Mouse (Mus musculus) left cerebral cortex, postnatal 10 days (tissue): ENCODE results near the gene Hist1h3f. TPM values are rescaled to one million over a fixed set of nuclear protein-coding genes. Genes with fewer than 3 reads are reported as not detected.
"Not testable (repeated sequence)": the region's sequence is repeated elsewhere in the genome, so short reads cannot be mapped to it uniquely, and the experiment has no call there.

Experiments
- DNase-seq, 2 experiments: peaks; one replicate each; pipeline ENCODE4 v3.0.0; 2021 to 2022; ENCODE audit warnings: low spot score in 2 of 2, mixed read lengths in 1 of 2; ENCODE audit errors: extremely low spot score in 1 of 2
- intact Hi-C: fragments of 180-260 bp; cut with DNase I; formaldehyde crosslinking; loops from one replicate; pipeline ENCODE4 v1.15.1; 2025
- total RNA-seq, 2 experiments: library from RNA; stranded (reverse); gene quantifications; 2 replicates each; pipeline ENCODE4 v1.2.3; 2021

Hist1h3f gene
- total RNA-seq, 2 experiments from 2014 or later: 22.6 to 23.0 TPM

- DNase-seq: no peak
- intact Hi-C loops: loop anchor here (10.0 kb wide), 1 partner anchor 200 kb away; the partner anchor contains the start of genes Hist1h2ab, Hist1h3b and Hist1h4b
Measured at GRCm38 (mm10) chr13:23554393-23554792, 10.5 kb downstream of the Hist1h3f start.

- intact Hi-C loops: loop anchor here (10.0 kb wide), 1 partner anchor 200 kb away; the partner anchor contains the start of genes Hist1h2ab, Hist1h3b and Hist1h4b
Measured at GRCm38 (mm10) chr13:23554925-23555838, 11.3 kb downstream of the Hist1h3f start.

GRCm38 (mm10) chr13:23555839-23556416 is 12.1 kb downstream of the Hist1h3f start:
- intact Hi-C loops: loop anchor here (10.0 kb wide), 1 partner anchor 199 kb away; the partner anchor contains the start of genes Hist1h2ab, Hist1h3b and Hist1h4b
- DNase-seq: peak; percentile 61 to 90

More at GRCm38 (mm10) chr13:23554925-23555838, 11.3 kb downstream of the Hist1h3f start:
- DNase-seq: peak; percentile 77 to 80

- no peak for DNase-seq
- intact Hi-C loops: loop anchor here (10.0 kb wide), 1 partner anchor 198 kb away; the partner anchor contains the start of genes Hist1h2ab, Hist1h3b and Hist1h4b
Measured at GRCm38 (mm10) chr13:23556906-23557305, 13.1 kb downstream of the Hist1h3f start.

- intact Hi-C loops, DNase-seq: not testable (repeated sequence)
Measured at GRCm38 (mm10) chr13:23560699-23561098, 16.8 kb downstream of the Hist1h3f start.

- intact Hi-C loops, DNase-seq: not testable (repeated sequence)
Measured at GRCm38 (mm10) chr13:23561531-23561882, 17.7 kb downstream of the Hist1h3f start.

- DNase-seq: peak; percentile 95 to 98
- intact Hi-C loops: not testable (repeated sequence)
Measured at GRCm38 (mm10) chr13:23561883-23562659, 18.2 kb downstream of the Hist1h3f start, which contains the start of gene Hist1h3e. Gene Hist1h3e (minus strand): TSS chr13:23562369.

- peak in 1 of 2 experiments; percentile 68 for DNase-seq
- intact Hi-C loops: no loop called here
Measured at GRCm38 (mm10) chr13:23562699-23563462, 19.0 kb downstream of the Hist1h3f start.

GRCm38 (mm10) chr13:23564482-23564881 is 20.6 kb downstream of the Hist1h3f start:
- intact Hi-C loops: no loop called here
- no peak for DNase-seq

- DNase-seq, intact Hi-C loops: not testable (repeated sequence)
Measured at GRCm38 (mm10) chr13:23570261-23571021, 26.6 kb downstream of the Hist1h3f start.

- intact Hi-C loops: no loop called here
Measured at GRCm38 (mm10) chr13:23571022-23571503, 27.2 kb downstream of the Hist1h3f start, which contains the start of the genes Hist1h2ae and Hist1h2bg. Gene Hist1h2ae (minus strand): TSS chr13:23571220. Gene Hist1h2bg (plus strand): TSS chr13:23571396.

GRCm38 (mm10) chr13:23571504-23572217 is 27.8 kb downstream of the Hist1h3f start:
- intact Hi-C loops: not testable (repeated sequence)

More at GRCm38 (mm10) chr13:23571022-23571503, 27.2 kb downstream of the Hist1h3f start, which contains the start of the genes Hist1h2ae and Hist1h2bg:
- DNase-seq: peak; percentile 57 to 87

GRCm38 (mm10) chr13:23572218-23573033 is 28.6 kb downstream of the Hist1h3f start:
- DNase-seq: no peak
- intact Hi-C loops: no loop called here

More at GRCm38 (mm10) chr13:23571504-23572217, 27.8 kb downstream of the Hist1h3f start:
- not testable (repeated sequence) for DNase-seq

GRCm38 (mm10) chr13:23573034-23573897 is 29.4 kb downstream of the Hist1h3f start:
- DNase-seq, intact Hi-C loops: not testable (repeated sequence)
